Mouse (Mus musculus): ENCODE data around the gene Syne4. TPM values are rescaled to one million over a fixed set of nuclear protein-coding genes. Genes with fewer than 3 reads are reported as not detected.

Gene Syne4
- polyA plus RNA-seq, 1 experiment from 2014 or later: 12.7 TPM

GRCm38 (mm10) chr7:30321539-30322284 lies 7.1 kb downstream of the Syne4 start, which contains the start of gene E130208F15Rik:
Gene E130208F15Rik, plus strand, starts transcription at chr7:30321740.
- Histone ChIP-seq H3K4me1 (ENCODE audit: control insufficient read depth, insufficient read depth, low read length) (peaks cover 9% of the 10 kb centered on the region), H3K36me3 (ENCODE audit: control insufficient read depth, insufficient read depth, low read length) (no peaks in the 10 kb centered on the region), H3K4me3 (ENCODE audit: low read depth, low read length) (peak within 1 kb of the TSS; percentile 85), H3K4me2 (ENCODE audit: low read depth, low read length) (peak within 1 kb of the TSS; percentile 85), H3K9me3 (ENCODE audit: control insufficient read depth, low read length) (no peaks in the 10 kb centered on the region), H3K27me3 (ENCODE audit: control insufficient read depth, insufficient read depth, low read length) (no peaks in the 10 kb centered on the region), H3K27ac (ENCODE audit: low read depth, low read length) (peak within 1 kb of the TSS; percentile 82), H3K9ac (replicated peaks; ENCODE audit: low read depth, low read length) (peak within 1 kb of the TSS; percentile 80)
- ATAC-seq (ENCODE audit: low read depth): peak; percentile 62
- WGBS: under 1% methylated on average over 63 of the region's 63 CpGs

GRCm38 (mm10) chr7:30322285-30322667 lies 7.7 kb downstream of the Syne4 start:
- ATAC-seq (ENCODE audit: low read depth): peak; percentile 99
- peak overlapping the region; percentile 80 for H3K9ac ChIP-seq (replicated peaks; ENCODE audit: low read depth, low read length)
- WGBS: under 1% methylated on average over 20 of the region's 20 CpGs
- peak overlapping the region; percentile 85 for H3K4me2 ChIP-seq (ENCODE audit: low read depth, low read length)
- H3K27ac ChIP-seq (ENCODE audit: low read depth, low read length): peak overlapping the region; percentile 82
- no peaks in the 10 kb centered on the region for H3K36me3 ChIP-seq (ENCODE audit: control insufficient read depth, insufficient read depth, low read length)
- H3K4me1 ChIP-seq (ENCODE audit: control insufficient read depth, insufficient read depth, low read length): peaks cover 9% of the 10 kb centered on the region
- peak overlapping the region; percentile 85 for H3K4me3 ChIP-seq (ENCODE audit: low read depth, low read length)
- no peaks in the 10 kb centered on the region for H3K9me3 ChIP-seq (ENCODE audit: control insufficient read depth, low read length)
- H3K27me3 ChIP-seq (ENCODE audit: control insufficient read depth, insufficient read depth, low read length): no peaks in the 10 kb centered on the region

- Histone ChIP-seq H3K27me3 (ENCODE audit: control insufficient read depth, insufficient read depth, low read length) (no peaks in the 10 kb centered on the region), H3K27ac (ENCODE audit: low read depth, low read length) (no peak overlapping the region), H3K4me3 (ENCODE audit: low read depth, low read length) (peak overlapping the region; percentile 85), H3K4me1 (ENCODE audit: control insufficient read depth, insufficient read depth, low read length) (peaks cover 9% of the 10 kb centered on the region), H3K9me3 (ENCODE audit: control insufficient read depth, low read length) (no peaks in the 10 kb centered on the region), H3K36me3 (ENCODE audit: control insufficient read depth, insufficient read depth, low read length) (no peaks in the 10 kb centered on the region), H3K4me2 (ENCODE audit: low read depth, low read length) (peak overlapping the region; percentile 43), H3K9ac (replicated peaks; ENCODE audit: low read depth, low read length) (no peak overlapping the region)
- ATAC-seq (ENCODE audit: low read depth): no peak
- 42% methylated on average over 6 of the region's 6 CpGs for WGBS
These were observed 8.3 kb downstream of the Syne4 start for GRCm38 (mm10) chr7:30322865-30323264.

GRCm38 (mm10) chr7:30323795-30324194 lies 9.2 kb downstream of the Syne4 start, which contains the start of gene Sdhaf1:
Gene Sdhaf1, minus strand, starts transcription at chr7:30323895.
- Histone ChIP-seq H3K9ac (replicated peaks; ENCODE audit: low read depth, low read length) (no peak within 1 kb of the TSS), H3K9me3 (ENCODE audit: control insufficient read depth, low read length) (no peaks in the 10 kb centered on the region), H3K27me3 (ENCODE audit: control insufficient read depth, insufficient read depth, low read length) (no peaks in the 10 kb centered on the region), H3K27ac (ENCODE audit: low read depth, low read length) (no peak within 1 kb of the TSS), H3K4me2 (ENCODE audit: low read depth, low read length) (peak within 1 kb of the TSS; percentile 43), H3K36me3 (ENCODE audit: control insufficient read depth, insufficient read depth, low read length) (no peaks in the 10 kb centered on the region), H3K4me1 (ENCODE audit: control insufficient read depth, insufficient read depth, low read length) (peaks cover 9% of the 10 kb centered on the region), H3K4me3 (ENCODE audit: low read depth, low read length) (peak within 1 kb of the TSS; percentile 85)
- 84% methylated on average over 3 of the region's 3 CpGs for WGBS
- no peak for ATAC-seq (ENCODE audit: low read depth)

- Histone ChIP-seq H3K4me3 (ENCODE audit: low read depth, low read length) (no peak overlapping the region), H3K36me3 (ENCODE audit: control insufficient read depth, insufficient read depth, low read length) (no peaks in the 10 kb centered on the region), H3K9me3 (ENCODE audit: control insufficient read depth, low read length) (no peaks in the 10 kb centered on the region), H3K9ac (replicated peaks; ENCODE audit: low read depth, low read length) (no peak overlapping the region), H3K27me3 (ENCODE audit: control insufficient read depth, insufficient read depth, low read length) (no peaks in the 10 kb centered on the region), H3K4me2 (ENCODE audit: low read depth, low read length) (no peak overlapping the region), H3K4me1 (ENCODE audit: control insufficient read depth, insufficient read depth, low read length) (peaks cover 9% of the 10 kb centered on the region), H3K27ac (ENCODE audit: low read depth, low read length) (no peak overlapping the region)
- ATAC-seq (ENCODE audit: low read depth): no peak
- WGBS: 82% methylated on average over 5 of the region's 5 CpGs
These were observed 9.8 kb downstream of the Syne4 start for GRCm38 (mm10) chr7:30324300-30324944.

GRCm38 (mm10) chr7:30325364-30325763 lies 10.8 kb downstream of the Syne4 start:
- ATAC-seq (ENCODE audit: low read depth): no peak

GRCm38 (mm10) chr7:30326427-30326826 lies 11.8 kb downstream of the Syne4 start:
- Histone ChIP-seq H3K36me3 (ENCODE audit: control insufficient read depth, insufficient read depth, low read length) (no peaks in the 10 kb centered on the region), H3K4me1 (ENCODE audit: control insufficient read depth, insufficient read depth, low read length) (peaks cover under 1% of the 10 kb centered on the region), H3K9ac (replicated peaks; ENCODE audit: low read depth, low read length) (no peak overlapping the region), H3K4me3 (ENCODE audit: low read depth, low read length) (no peak overlapping the region), H3K27me3 (ENCODE audit: control insufficient read depth, insufficient read depth, low read length) (no peaks in the 10 kb centered on the region), H3K9me3 (ENCODE audit: control insufficient read depth, low read length) (no peaks in the 10 kb centered on the region), H3K4me2 (ENCODE audit: low read depth, low read length) (no peak overlapping the region), H3K27ac (ENCODE audit: low read depth, low read length) (no peak overlapping the region)
- no peak for ATAC-seq (ENCODE audit: low read depth)

More at GRCm38 (mm10) chr7:30325364-30325763, 10.8 kb downstream of the Syne4 start:
- H3K4me3 ChIP-seq (ENCODE audit: low read depth, low read length): no peak overlapping the region
- WGBS: 42% methylated on average over 2 of the region's 2 CpGs
- no peaks in the 10 kb centered on the region for H3K9me3 ChIP-seq (ENCODE audit: control insufficient read depth, low read length)
- H3K36me3 ChIP-seq (ENCODE audit: control insufficient read depth, insufficient read depth, low read length): no peaks in the 10 kb centered on the region
- no peak overlapping the region for H3K9ac ChIP-seq (replicated peaks; ENCODE audit: low read depth, low read length)
- H3K27ac ChIP-seq (ENCODE audit: low read depth, low read length): no peak overlapping the region
- H3K27me3 ChIP-seq (ENCODE audit: control insufficient read depth, insufficient read depth, low read length): no peaks in the 10 kb centered on the region
- H3K4me2 ChIP-seq (ENCODE audit: low read depth, low read length): no peak overlapping the region
- peaks cover 9% of the 10 kb centered on the region for H3K4me1 ChIP-seq (ENCODE audit: control insufficient read depth, insufficient read depth, low read length)

GRCm38 (mm10) chr7:30327140-30327539 lies 12.5 kb downstream of the Syne4 start:
- Histone ChIP-seq H3K36me3 (ENCODE audit: control insufficient read depth, insufficient read depth, low read length) (no peaks in the 10 kb centered on the region), H3K9me3 (ENCODE audit: control insufficient read depth, low read length) (no peaks in the 10 kb centered on the region), H3K9ac (replicated peaks; ENCODE audit: low read depth, low read length) (no peak overlapping the region), H3K4me1 (ENCODE audit: control insufficient read depth, insufficient read depth, low read length) (no peaks in the 10 kb centered on the region), H3K4me3 (ENCODE audit: low read depth, low read length) (no peak overlapping the region), H3K27ac (ENCODE audit: low read depth, low read length) (no peak overlapping the region), H3K4me2 (ENCODE audit: low read depth, low read length) (no peak overlapping the region), H3K27me3 (ENCODE audit: control insufficient read depth, insufficient read depth, low read length) (no peaks in the 10 kb centered on the region)
- no peak for ATAC-seq (ENCODE audit: low read depth)
- WGBS: 45% methylated on average over 15 of the region's 15 CpGs

- Histone ChIP-seq H3K27me3 (ENCODE audit: control insufficient read depth, insufficient read depth, low read length) (no peaks in the 10 kb centered on the region), H3K27ac (ENCODE audit: low read depth, low read length) (no peak overlapping the region), H3K36me3 (ENCODE audit: control insufficient read depth, insufficient read depth, low read length) (no peaks in the 10 kb centered on the region), H3K4me1 (ENCODE audit: control insufficient read depth, insufficient read depth, low read length) (no peaks in the 10 kb centered on the region), H3K4me2 (ENCODE audit: low read depth, low read length) (no peak overlapping the region), H3K9me3 (ENCODE audit: control insufficient read depth, low read length) (no peaks in the 10 kb centered on the region), H3K9ac (replicated peaks; ENCODE audit: low read depth, low read length) (no peak overlapping the region), H3K4me3 (ENCODE audit: low read depth, low read length) (no peak overlapping the region)
- WGBS: 19% methylated on average over 10 of the region's 10 CpGs
- no peak for ATAC-seq (ENCODE audit: low read depth)
These were observed 13.8 kb downstream of the Syne4 start for GRCm38 (mm10) chr7:30328379-30328778.
